Mouse (Mus musculus) cerebellum, adult 11-12 months (tissue): ENCODE measurements at regions not wholly inside any gene's neighbourhood (a gene's known extent, or its start where the extent isn't known, plus 50 kb on each side); places are given as distances from the start of the nearest gene placed in this dataset.

Experiments
- DNase-seq: peaks from one replicate; pipeline ENCODE4 v3.0.0; 2022

GRCm38 (mm10) chr9:47279410-47279809 lies 250.6 kb upstream of the Cadm1 start:
- DNase-seq = no peak

- no peak for DNase-seq
Observed at GRCm38 (mm10) chr9:47280146-47280545, 249.8 kb upstream of the Cadm1 start.

GRCm38 (mm10) chr9:47280598-47280997 lies 249.4 kb upstream of the Cadm1 start:
- DNase-seq = no peak

GRCm38 (mm10) chr9:47283746-47284455 lies 246.1 kb upstream of the Cadm1 start:
- no peak for DNase-seq

GRCm38 (mm10) chr9:47286930-47287722 lies 242.8 kb upstream of the Cadm1 start:
- no peak for DNase-seq

GRCm38 (mm10) chr9:47288587-47289199 lies 241.3 kb upstream of the Cadm1 start:
- DNase-seq = peak; percentile 70

- DNase-seq = peak; percentile 87
Observed at GRCm38 (mm10) chr9:47300633-47301032, 229.3 kb upstream of the Cadm1 start.

GRCm38 (mm10) chr9:47307125-47307751 lies 222.7 kb upstream of the Cadm1 start:
- DNase-seq = peak; percentile 97

GRCm38 (mm10) chr9:47307752-47308500 lies 222.0 kb upstream of the Cadm1 start:
- DNase-seq = peak; percentile 74

GRCm38 (mm10) chr9:47313433-47313832 lies 216.5 kb upstream of the Cadm1 start:
- no peak for DNase-seq

GRCm38 (mm10) chr9:47314236-47314635 lies 215.7 kb upstream of the Cadm1 start:
- no peak for DNase-seq

- no peak for DNase-seq
Observed at GRCm38 (mm10) chr9:47320345-47320744, 209.6 kb upstream of the Cadm1 start.

- DNase-seq = no peak
Observed at GRCm38 (mm10) chr9:47321106-47321789, 208.7 kb upstream of the Cadm1 start.

GRCm38 (mm10) chr9:47322293-47322692 lies 207.7 kb upstream of the Cadm1 start:
- no peak for DNase-seq

- DNase-seq = no peak
Observed at GRCm38 (mm10) chr9:47323051-47323450, 206.9 kb upstream of the Cadm1 start.

- DNase-seq = no peak
Observed at GRCm38 (mm10) chr9:47327575-47327974, 202.4 kb upstream of the Cadm1 start.

GRCm38 (mm10) chr9:47332929-47333328 lies 197.0 kb upstream of the Cadm1 start:
- no peak for DNase-seq

GRCm38 (mm10) chr9:47338221-47338620 lies 191.8 kb upstream of the Cadm1 start:
- no peak for DNase-seq

- no peak for DNase-seq
Observed at GRCm38 (mm10) chr9:47346527-47347111, 183.4 kb upstream of the Cadm1 start.

GRCm38 (mm10) chr9:47350301-47350700 lies 179.7 kb upstream of the Cadm1 start:
- DNase-seq = no peak

GRCm38 (mm10) chr9:47351036-47351435 lies 178.9 kb upstream of the Cadm1 start:
- peak; percentile 83 for DNase-seq

- DNase-seq = no peak
Observed at GRCm38 (mm10) chr9:47353017-47353416, 177.0 kb upstream of the Cadm1 start.
